9 mouse cellular contexts compared by ENCODE assay signal in the genomic region with DNA sequence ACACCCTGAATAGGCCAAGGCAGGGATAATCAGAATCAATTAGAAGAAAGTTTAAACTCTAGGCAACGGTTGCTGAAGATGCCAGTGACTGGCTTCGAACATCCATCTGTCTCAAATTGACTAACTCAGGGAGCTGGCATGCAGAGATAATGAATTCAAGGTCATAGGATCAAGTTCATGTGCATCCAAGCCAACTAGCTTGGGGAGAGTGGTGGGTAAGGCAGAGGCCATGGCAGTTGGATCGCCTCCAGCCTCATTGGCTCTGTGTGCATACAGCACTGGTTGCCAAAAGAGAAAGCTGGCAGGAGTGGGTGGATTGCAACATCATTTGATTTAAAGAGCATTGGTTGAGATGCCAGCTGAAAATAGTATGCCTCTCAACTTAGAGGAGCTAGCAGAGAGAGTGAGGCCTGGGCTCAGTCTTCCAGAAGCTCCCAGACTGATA.
DNase-seq lines count a peak whose midpoint lies in the region; ATAC-seq and TF ChIP-seq lines count a peak whose summit lies in the region.
"Had no signal": no experiment of that assay in that cellular context is flagged by ENCODE, and none has a peak within 500 bp of the region (broad histone marks: within the 10 kb centered on the region; RNA-seq: fewer than 3 reads in every experiment).

No protein-coding gene starts in this region.

- DNase-seq in urinary bladder, postnatal 14 days (ENCODE audit: low spot score): peak; percentile 31
- DNase-seq in urinary bladder, postnatal 4 days (ENCODE audit: low spot score in 2 of 2): no peak
- DNase-seq in heart, postnatal 4 days: peak; percentile 72
- DNase-seq in left cerebral cortex, postnatal 25 days (ENCODE audit: low spot score in 2 of 2): peak; percentile 54 to 85
- DNase-seq in ovary, postnatal 36 days (ENCODE audit: low spot score): peak; percentile 63
- DNase-seq in thymus, adult 2 months: no peak

- H3K27ac ChIP-seq in forebrain, embryonic 16.5 days (ENCODE audit: low read length): peak overlapping the region; percentile 39
- H3K27ac ChIP-seq in thymus, adult 2 months (ENCODE audit: control insufficient read depth, insufficient read depth, low read length): no peak overlapping the region
- H3K27ac ChIP-seq: limb, embryonic 15.5 days had no signal

- WGBS in forebrain, embryonic 16.5 days: 49% methylated on average over 3 of the region's 3 CpGs
- WGBS in thymus, adult 2 months: 93% methylated on average over 3 of the region's 3 CpGs

- H3K4me3 ChIP-seq in forebrain, embryonic 16.5 days (replicated peaks; ENCODE audit: low read length): no peak overlapping the region
- H3K4me3 ChIP-seq in thymus, adult 2 months (ENCODE audit: control insufficient read depth, insufficient read depth, low read length): no peak overlapping the region
- H3K4me3 ChIP-seq: limb, embryonic 15.5 days had no signal

- no peak overlapping the region for H3K4me2 ChIP-seq in forebrain, embryonic 16.5 days (ENCODE audit: low read length)
- H3K4me2 ChIP-seq: limb, embryonic 15.5 days had no signal

- TF ChIP-seq POLR2A in thymus, adult 2 months (IDR thresholded peaks at IDR 0.05; ENCODE audit: control insufficient read depth, extremely low read depth, insufficient read depth, low read length, poor library complexity): no peak

- TF ChIP-seq CTCF in thymus, adult 2 months (IDR thresholded peaks at IDR 0.05; ENCODE audit: borderline replicate concordance, control insufficient read depth, extremely low read depth, insufficient read depth, low read length, poor library complexity): no peak

- H3K36me3 ChIP-seq in forebrain, embryonic 16.5 days (ENCODE audit: control insufficient read depth, insufficient read depth): no peaks in the 10 kb centered on the region
- no peaks in the 10 kb centered on the region for H3K36me3 ChIP-seq in thymus, adult 2 months (ENCODE audit: control insufficient read depth, insufficient read depth, low read length)
- H3K36me3 ChIP-seq: limb, embryonic 15.5 days had no signal

- H3K27me3 ChIP-seq in forebrain, embryonic 16.5 days (replicated peaks; ENCODE audit: control insufficient read depth, insufficient read depth, low read length): no peaks in the 10 kb centered on the region
- H3K27me3 ChIP-seq in thymus, adult 2 months (ENCODE audit: control insufficient read depth, insufficient read depth, low read length): no peaks in the 10 kb centered on the region
- H3K27me3 ChIP-seq: limb, embryonic 15.5 days had no signal

- no peaks in the 10 kb centered on the region for H3K9me3 ChIP-seq in forebrain, embryonic 16.5 days (ENCODE audit: control insufficient read depth, low read length)
- H3K9me3 ChIP-seq: limb, embryonic 15.5 days had no signal

- no peak overlapping the region for H3K9ac ChIP-seq in forebrain, embryonic 16.5 days (replicated peaks; ENCODE audit: low read depth, low read length)
- H3K9ac ChIP-seq: limb, embryonic 15.5 days had no signal

- peak; percentile 92 for ATAC-seq in forebrain, embryonic 16.5 days
- ATAC-seq in inflammation-experienced regulatory T-cells, adult 6 months: no peak

- H3K4me1 ChIP-seq in forebrain, embryonic 16.5 days (replicated peaks; ENCODE audit: control insufficient read depth, insufficient read depth, low read length): peaks cover 13% of the 10 kb centered on the region
- H3K4me1 ChIP-seq in thymus, adult 2 months (replicated peaks; ENCODE audit: control insufficient read depth, insufficient read depth, low read length): no peaks in the 10 kb centered on the region; the same call in 1 of the 2 replicates
- H3K4me1 ChIP-seq: limb, embryonic 15.5 days had no signal

- intact Hi-C loops in left cerebral cortex, postnatal 25 days (cut with DNase I): loop anchor here (2.0 kb wide), 1 partner anchor 84 kb away; no protein-coding TSS in a partner anchor

Comparison
In these comparisons a context has a peak if more than half of its experiments do, and no peak if none do; other contexts are left out.
1. DNase-seq: peak in urinary bladder, postnatal 14 days (single experiment), heart, postnatal 4 days (single experiment), left cerebral cortex, postnatal 25 days (2 of 2) and ovary, postnatal 36 days (single experiment); none in urinary bladder, postnatal 4 days (0 of 2) and thymus, adult 2 months (single experiment).